Mouse (Mus musculus) layer of hippocampus, adult 8-10 months (tissue): Measurements from ENCODE around the gene Cfap52. TPM values are rescaled to one million over a fixed set of nuclear protein-coding genes. Genes with fewer than 3 reads are reported as not detected.

Experiments
- DNase-seq, 2 experiments: peaks; one replicate each; pipeline ENCODE4 v3.0.0; 2022; ENCODE audit warnings: low spot score in 2 of 2
- total RNA-seq, 4 experiments: library from RNA; stranded (reverse); gene quantifications; 2 replicates each; pipeline ENCODE4 v1.2.4; 2022

The Cfap52 gene
- 1 to 10 TPM in 3 of 4 experiments, under 1 TPM in 1; 0.68 to 2.1 (median 1.3) TPM for total RNA-seq

DNA sequence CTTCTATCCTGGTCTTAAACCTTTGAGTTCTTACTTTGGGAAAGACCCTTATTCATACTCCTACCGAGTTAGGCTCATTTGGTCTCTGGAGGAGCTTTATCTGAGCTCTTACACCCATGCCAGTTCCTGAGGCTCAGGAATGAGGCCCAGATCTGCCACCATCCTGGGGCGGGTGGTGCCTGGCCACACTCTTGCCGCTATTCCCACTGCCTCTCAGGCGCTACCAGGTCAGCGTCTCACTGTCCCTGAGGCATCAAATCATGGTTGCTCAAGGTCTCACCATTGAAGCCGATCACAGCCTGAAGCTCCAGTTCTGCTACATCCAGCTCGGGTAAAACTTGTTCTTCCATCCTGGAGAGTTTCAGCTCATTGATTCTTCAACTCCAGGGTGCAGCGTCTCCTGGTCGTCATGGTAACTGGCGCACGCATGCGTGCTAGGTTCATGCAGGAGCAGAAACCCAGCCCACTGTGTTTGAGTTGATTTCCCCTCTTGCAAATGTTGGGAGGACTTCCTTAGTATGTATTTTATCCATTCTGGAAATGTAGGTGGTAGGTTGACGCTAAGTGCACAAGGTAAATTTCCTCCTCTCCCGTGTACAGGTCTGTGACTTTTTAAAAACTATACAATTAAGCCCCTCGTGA is at the start of gene Cfap52:
TSS of gene Cfap52 (minus strand) at position 410 of the 642 bp plus-strand sequence.
- DNase-seq: peak; percentile 71 to 86

- no peak for DNase-seq
Measured at GRCm38 (mm10) chr11:68012207-68012606, 46.8 kb upstream of the Cfap52 start.

- no peak for DNase-seq
Measured at GRCm38 (mm10) chr11:68009377-68009776, 43.9 kb upstream of the Cfap52 start.

DNA sequence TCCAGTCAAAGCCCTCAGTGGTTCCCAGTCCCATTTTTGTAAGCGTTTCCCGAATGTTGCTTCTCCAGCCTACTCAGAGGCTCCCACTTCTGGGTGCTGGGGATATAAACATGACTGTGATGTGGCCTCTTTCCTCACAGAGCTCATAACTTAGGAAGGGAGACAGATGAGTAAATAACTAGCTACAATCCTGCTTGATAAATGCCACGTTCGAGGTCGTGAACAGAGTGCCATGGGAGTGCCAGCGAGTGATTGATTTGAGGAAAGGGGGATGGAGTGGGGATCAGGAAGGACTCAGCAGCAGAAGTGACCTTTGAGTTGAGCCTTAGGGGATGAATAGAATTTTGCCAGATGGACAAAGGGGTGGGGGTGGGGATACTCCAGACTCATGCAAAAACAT is 42.2 kb upstream of the Cfap52 start:
- DNase-seq: no peak

DNA sequence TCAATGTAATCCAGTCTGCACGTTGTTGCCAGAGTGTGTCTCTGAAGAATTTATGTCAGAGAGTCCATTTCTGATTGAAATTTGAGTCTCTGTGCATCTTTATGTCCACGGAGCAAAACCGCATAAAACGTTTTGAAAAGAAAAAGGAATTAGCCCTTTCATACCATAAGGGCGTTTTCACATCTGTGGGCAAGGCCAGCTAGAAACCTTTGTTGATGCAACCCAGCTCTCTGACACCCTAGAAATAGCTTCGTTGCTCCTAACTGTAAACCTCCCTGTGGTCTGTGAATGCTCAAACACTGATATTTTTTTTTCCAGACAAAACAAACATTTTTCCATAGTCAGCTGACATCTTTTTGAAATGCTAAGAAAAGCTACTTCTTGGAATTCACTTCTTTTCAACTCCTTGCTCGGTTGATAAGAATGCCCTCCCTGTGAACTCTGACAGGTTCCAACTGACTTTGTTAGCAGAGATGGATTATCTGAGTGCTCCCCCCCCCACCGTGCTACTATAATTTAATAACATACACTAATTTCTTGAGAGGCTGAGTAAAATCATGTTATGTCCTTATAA is 40.9 kb upstream of the Cfap52 start:
- DNase-seq: no peak

- peak; percentile 44 to 76 for DNase-seq
Measured at GRCm38 (mm10) chr11:68004191-68004590, 38.7 kb upstream of the Cfap52 start.

DNA sequence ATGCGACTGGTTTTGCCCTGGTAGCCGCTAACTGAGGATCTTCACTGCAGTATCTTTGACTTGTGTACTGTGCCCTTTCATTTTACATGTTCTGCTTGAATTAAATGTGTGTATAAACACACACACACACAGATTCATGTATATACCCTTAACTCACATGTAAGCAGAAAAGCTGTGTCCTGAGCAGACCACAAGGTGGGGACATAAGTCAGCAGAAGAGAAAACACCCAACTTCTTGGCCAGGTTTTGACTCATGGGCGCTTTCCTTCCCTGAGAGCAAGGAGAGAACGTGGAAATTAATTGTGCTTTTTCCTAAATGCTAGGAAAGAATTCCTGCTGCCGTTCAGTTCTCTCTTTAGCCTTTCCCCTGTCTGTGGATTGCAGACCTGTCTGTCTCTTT is 34.2 kb upstream of the Cfap52 start:
- no peak for DNase-seq

DNA sequence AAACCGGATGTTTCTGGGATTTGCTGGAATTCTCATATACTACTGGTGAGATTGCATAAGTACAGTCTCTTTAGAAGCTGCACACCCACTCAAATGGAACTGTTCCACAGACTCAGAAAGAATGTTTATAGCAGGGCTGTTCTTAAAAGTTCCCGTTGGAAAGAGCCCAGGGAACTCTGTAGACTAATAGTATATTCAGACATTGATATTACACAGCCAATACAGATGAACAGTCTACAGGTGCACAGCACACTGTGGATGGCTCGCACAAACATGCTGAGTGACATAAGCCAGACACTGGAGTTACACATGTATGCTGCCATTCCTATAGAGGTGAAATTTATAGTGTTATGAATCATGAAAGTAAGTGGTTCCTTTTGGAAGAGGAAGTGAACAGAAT is 33.5 kb upstream of the Cfap52 start:
- peak in 1 of 2 experiments; percentile 12 for DNase-seq

DNA sequence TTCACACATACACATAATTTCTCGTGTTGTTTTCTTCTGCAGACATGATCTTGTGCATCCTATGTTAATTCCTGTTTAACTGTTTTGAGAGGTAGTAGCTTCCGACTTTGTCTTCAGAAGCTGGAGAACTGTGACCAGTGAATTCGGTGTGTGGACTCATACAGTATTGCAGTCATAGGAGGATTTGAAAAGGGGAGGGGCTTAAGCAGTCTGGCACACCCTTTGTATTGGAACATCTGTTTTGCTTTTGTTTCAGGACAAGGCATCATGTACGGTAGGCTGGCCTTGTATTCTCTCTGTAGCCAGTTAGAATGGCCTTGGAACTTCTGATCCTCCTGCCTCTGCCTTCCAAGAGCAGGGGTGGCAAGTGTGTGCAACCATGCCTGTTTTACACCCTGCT is 30.5 kb upstream of the Cfap52 start:
- no peak for DNase-seq

- peak in 1 of 2 experiments; percentile 17 for DNase-seq
Measured at GRCm38 (mm10) chr11:67991240-67991639, 25.8 kb upstream of the Cfap52 start.

- no peak for DNase-seq
Measured at GRCm38 (mm10) chr11:67983564-67983963, 18.1 kb upstream of the Cfap52 start.

DNA sequence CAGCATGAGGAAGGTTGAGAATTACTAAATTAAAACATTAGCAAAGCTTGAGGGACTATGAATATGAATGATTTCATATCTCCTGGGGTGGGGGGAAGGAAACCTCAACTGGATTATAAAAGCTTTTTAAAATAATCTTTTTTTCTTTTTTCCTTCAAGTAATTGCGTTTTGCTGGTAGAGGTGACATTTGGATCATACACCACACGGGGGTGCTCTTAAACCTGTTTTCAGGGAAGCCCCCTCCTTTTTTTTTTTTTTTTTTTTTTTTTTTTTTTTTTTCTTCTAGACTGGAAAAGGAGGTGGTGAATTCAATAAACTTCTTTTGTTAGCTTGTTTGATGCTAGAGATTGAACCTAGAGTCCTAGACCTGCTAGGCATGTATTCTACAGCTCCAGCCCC is 9.8 kb upstream of the Cfap52 start:
- peak in 1 of 2 experiments; percentile 29 for DNase-seq

DNA sequence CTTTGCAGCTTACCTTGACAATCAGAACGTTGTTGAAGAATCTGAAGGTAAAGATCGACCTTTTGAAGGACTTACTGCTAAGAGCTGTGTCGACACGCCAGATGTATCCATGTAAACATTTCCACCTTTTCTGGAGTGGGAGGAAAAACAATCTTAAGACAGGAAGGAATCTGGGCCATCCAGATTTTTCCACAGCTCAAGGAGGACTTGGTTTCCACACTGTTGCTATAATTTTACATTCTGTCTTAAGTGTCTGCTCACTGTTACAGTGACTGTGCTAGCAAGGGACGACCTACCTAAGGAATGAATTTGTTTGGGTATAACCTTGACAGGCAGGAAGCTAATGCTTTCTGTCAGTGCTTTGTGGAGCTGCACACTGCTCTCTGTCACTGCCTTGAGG is 7.8 kb upstream of the Cfap52 start:
- DNase-seq: no peak

DNA sequence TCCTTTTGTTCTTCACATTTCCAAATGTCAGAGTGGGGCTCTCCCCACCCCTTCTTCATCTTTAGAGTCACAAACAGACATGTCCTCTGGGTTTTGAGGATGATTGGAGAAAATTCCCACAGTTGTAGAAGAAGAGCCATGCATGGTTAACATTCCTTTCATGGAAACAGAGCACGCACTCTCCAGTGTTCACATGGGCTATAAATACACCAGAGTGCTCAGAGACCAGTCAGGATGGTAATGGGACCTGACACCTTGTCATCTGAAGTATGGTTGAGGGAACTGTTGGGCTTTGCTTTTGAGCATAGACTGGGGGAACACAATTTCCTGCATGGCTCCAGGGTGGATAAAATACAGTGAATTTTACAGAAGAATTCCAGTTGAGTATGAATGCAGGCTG is 7.2 kb upstream of the Cfap52 start:
- DNase-seq: no peak

DNA sequence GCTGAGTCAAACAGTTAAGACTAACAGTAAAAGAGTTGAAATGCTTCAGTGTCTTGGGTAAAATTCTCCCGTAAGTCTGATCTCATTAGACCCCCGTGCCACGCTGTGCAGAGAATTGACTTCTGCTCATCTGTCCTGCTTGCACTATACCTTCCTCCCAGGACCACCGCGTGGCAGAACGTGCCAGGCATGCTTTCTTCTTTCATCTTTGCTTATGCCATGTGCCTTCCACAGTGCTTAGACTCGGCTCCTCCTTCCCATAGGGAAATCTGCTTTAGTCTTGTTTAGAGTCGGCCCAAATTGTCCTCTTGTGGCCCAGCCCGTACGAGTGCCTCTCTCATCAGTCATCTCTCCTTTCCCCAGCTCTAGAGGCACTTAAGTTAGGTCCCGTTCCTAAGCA is 2.4 kb upstream of the Cfap52 start:
- no peak for DNase-seq

- DNase-seq: peak; percentile 73 to 88
Measured at GRCm38 (mm10) chr11:67965905-67966878, 741 bp upstream of the Cfap52 start, which contains the start of gene Stx8. Stx8 (plus strand) TSS chr11:67966193.

DNA sequence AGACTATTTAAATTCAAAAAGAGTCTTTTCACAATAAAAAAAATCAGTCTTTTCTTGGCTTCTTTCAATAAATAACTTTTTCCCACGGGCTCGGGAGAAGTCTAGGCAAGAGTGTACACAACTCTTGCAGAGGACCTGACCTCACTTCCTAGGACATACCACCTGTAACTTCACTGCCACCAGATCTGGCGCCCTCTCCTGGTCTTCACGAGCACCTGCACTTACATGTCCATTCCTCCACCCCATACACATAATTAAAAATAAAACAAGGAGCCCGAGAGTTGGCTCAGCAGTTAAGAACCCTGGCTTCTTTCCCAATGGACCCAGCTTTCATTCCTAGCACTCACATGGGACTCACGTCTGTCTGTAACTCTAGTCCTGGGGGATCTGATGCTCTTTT is 1.3 kb downstream of the Cfap52 start:
- DNase-seq: no peak

DNA sequence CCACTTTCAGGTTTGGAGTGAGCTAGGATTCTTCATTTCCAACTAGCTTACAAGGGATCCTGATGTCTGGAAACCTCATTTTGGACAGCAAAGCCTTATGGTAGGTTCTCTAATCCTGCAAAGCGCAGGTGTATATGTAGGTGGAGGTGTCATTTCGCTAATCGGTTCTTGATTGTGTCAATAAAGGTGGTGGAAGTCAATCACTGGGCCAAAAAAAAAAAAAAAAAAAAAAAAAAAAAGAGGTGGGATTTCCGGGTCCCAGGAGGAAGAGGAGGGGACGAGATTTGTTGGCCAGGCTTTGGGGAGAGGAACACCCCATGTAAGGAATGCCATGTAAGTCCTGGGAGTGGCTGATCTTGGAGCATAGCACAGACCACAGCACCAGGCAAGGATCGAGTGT is 11.0 kb downstream of the Cfap52 start:
- no peak for DNase-seq

DNA sequence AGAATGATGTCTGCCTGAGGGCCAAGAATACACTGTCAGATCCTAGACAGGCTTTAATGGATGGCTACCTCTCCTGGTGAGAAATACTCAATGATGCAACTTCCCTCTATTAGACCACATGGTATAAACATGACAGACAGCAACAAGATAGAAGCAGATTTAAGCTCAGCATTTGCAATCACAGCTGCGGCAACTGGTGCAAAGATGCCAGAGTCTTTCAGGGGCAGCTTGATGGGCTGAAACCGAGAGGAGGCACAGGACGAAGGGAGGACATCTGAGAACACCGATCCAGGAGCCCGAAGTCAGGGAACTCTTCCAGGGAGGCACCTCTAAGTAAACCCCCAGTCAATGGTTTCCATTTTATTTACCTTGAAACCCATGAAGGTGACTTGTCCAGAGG is 11.8 kb downstream of the Cfap52 start:
- no peak for DNase-seq

- no peak for DNase-seq
Measured at GRCm38 (mm10) chr11:67949475-67949874, 16.0 kb downstream of the Cfap52 start.

- peak; percentile 19 to 33 for DNase-seq
Measured at GRCm38 (mm10) chr11:67948229-67948628, 17.2 kb downstream of the Cfap52 start.

- no peak for DNase-seq
Measured at GRCm38 (mm10) chr11:67932156-67932555, 33.3 kb downstream of the Cfap52 start.
